Mouse (Mus musculus): ENCODE measurements around the gene Mettl7b.

DNA sequence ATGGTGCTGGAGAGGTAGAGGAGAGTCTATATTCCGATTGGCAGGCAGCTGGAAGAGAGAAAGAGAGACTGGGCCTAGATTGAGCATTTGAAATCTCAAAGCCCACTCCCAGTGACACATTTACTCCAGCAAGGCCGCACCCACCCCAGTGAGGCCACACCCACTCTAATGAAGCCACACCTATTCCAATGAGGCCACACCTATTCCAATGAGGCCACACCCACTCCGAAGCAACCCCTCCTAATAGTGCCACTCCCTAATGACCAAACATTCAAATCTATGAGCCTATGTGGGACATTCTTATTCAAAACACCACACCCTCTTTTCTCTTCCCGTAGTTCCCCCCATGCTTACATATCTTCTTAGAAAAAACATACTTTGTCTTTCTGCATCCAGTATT lies 13.3 kb downstream of the Mettl7b start:
- TF ChIP-seq CTCF (IDR thresholded peaks at IDR 0.05; ENCODE audit: low read depth) (no peak), EP300 (optimal IDR thresholded peaks at IDR 0.05) (no peak)
